Mouse (Mus musculus) intestine, postnatal 0 days (tissue): ENCODE results near the gene Mamld1. TPM values are rescaled to one million over a fixed set of nuclear protein-coding genes. Genes with fewer than 3 reads are reported as not detected.

Experiments used
- ATAC-seq: fragments of 200-750 bp; cut with Nextera tagmentation; 2 replicates; pipeline ENCODE4 v1.8.0; 2017; ENCODE audit warnings: mild to moderate bottlenecking, moderate TSS enrichment, moderate library complexity
- H3K27ac ChIP-seq: fragments of 300-500 bp; sonication (generic); 2 replicates; pipeline ENCODE4 v1.5.1; 2014; ENCODE audit warnings: mild to moderate bottlenecking, low read depth, low read length, moderate library complexity
- H3K27me3 ChIP-seq: fragments of 300-500 bp; sonication (generic); replicated peaks from 2 replicates; pipeline ENCODE4 v1.6.1; 2014; ENCODE audit warnings: low read length, mixed read lengths; ENCODE audit not compliant: control insufficient read depth, insufficient read depth
- H3K36me3 ChIP-seq: fragments of 300-500 bp; sonication (generic); 2 replicates; pipeline ENCODE4 v1.6.1; 2014; ENCODE audit warnings: mild to moderate bottlenecking, moderate library complexity; ENCODE audit not compliant: control insufficient read depth, insufficient read depth
- H3K4me1 ChIP-seq: fragments of 300-500 bp; sonication (generic); replicated peaks from 2 replicates; pipeline ENCODE4 v1.6.1; 2014; ENCODE audit warnings: antibody characterized with exemption, low read length, mixed read lengths; ENCODE audit not compliant: control insufficient read depth, insufficient read depth
- H3K4me2 ChIP-seq: fragments of 300-500 bp; sonication (generic); replicated peaks from 2 replicates; pipeline ENCODE4 v1.6.1; 2014; ENCODE audit warnings: low read depth, mild to moderate bottlenecking, moderate library complexity
- H3K4me3 ChIP-seq: fragments of 300-500 bp; sonication (generic); 2 replicates; pipeline ENCODE4 v1.5.1; 2014; ENCODE audit warnings: low read depth, low read length
- H3K9ac ChIP-seq: fragments of 300-500 bp; sonication (generic); 2 replicates; pipeline ENCODE4 v1.6.1; 2014; ENCODE audit warnings: mild to moderate bottlenecking, low read depth, low read length
- H3K9me3 ChIP-seq: fragments of 300-500 bp; sonication (generic); 2 replicates; pipeline ENCODE4 v1.6.1; 2016; ENCODE audit warnings: mixed run types; ENCODE audit not compliant: control insufficient read depth
- CTCF ChIP-seq: sonication (generic); IDR thresholded peaks from 2 replicates; pipeline ENCODE4 v1.5.1; 2016; ENCODE audit warnings: low read depth, mild to moderate bottlenecking, control low read depth, antibody characterized with exemption, moderate library complexity
- WGBS: fragments of 180-500 bp; shearing (Covaris S2); extraction: QIAGEN DNeasy Blood & Tissue Kit; methylation state at CpG from one replicate; pipeline ENCODE4 v1.1.7; 2014; 5-methylcytosine and 5-hydroxymethylcytosine counted together
- polyA plus RNA-seq: library from polyadenylated mRNA; unstranded; fragments of >200 nt; fragmentation: Nextera tagmentation; extraction: Ambion mirVana; gene quantifications from 2 replicates; pipeline ENCODE4 v1.2.1, GENCODE M21; 2015

The Mamld1 gene
- polyA plus RNA-seq, 1 experiment from 2014 or later, result 1.4 TPM

DNA sequence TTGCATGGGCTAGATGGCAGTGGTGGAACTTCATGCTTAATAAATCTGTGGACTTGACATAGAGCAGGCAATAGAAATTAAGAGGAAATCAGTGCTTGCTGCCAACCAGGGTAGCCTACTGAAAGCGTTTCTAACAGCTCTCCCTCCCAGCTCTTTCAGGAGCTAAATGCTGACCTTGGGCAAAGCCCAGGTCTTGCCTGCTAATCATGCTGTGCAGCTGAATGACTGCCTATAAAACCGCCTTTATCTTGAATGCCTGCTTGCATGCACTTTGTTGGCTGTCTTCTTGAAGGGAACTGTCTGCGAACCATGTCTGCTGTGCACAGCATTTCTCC lies 38.0 kb downstream of the Mamld1 start:
- Histone ChIP-seq H3K27ac (no peak overlapping the region), H3K36me3 (no peaks in the 10 kb centered on the region), H3K9me3 (no peaks in the 10 kb centered on the region), H3K27me3 (no peaks in the 10 kb centered on the region), H3K4me3 (no peak overlapping the region), H3K4me2 (no peak overlapping the region), H3K9ac (no peak overlapping the region), H3K4me1 (no peaks in the 10 kb centered on the region)
- 53% methylated on average over 3 of the region's 3 CpGs for WGBS
- TF ChIP-seq CTCF, result no peak
- no peak for ATAC-seq

DNA sequence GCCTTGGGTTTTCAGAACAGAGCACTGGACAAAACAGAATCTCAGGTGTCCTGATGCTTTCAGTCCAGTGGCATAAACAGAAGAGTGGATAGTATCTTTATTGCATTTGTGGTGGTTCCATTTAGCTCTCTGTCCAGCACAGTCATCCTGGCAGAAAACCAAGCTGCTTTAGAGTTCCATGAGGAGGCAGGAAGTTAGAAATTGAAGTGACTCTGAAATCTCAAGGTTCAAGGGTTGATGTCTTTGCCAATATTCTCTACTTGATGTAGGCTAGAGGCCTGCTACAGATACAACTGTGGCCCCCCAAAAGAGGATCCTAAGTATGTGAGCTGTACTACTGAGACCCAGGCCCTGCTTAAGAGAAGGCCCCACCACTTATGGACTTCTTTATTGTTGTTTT lies 55.8 kb downstream of the Mamld1 start:
- H3K9ac ChIP-seq, result no peak overlapping the region
- peaks cover 4% of the 10 kb centered on the region; the same call in 1 of the 2 replicates for H3K27me3 ChIP-seq
- no peak for ATAC-seq
- H3K36me3 ChIP-seq, result no peaks in the 10 kb centered on the region
- H3K4me3 ChIP-seq, result no peak overlapping the region
- H3K27ac ChIP-seq, result no peak overlapping the region
- no peak for TF ChIP-seq CTCF
- H3K4me2 ChIP-seq, result no peak overlapping the region
- H3K9me3 ChIP-seq, result no peaks in the 10 kb centered on the region
- H3K4me1 ChIP-seq, result no peaks in the 10 kb centered on the region

DNA sequence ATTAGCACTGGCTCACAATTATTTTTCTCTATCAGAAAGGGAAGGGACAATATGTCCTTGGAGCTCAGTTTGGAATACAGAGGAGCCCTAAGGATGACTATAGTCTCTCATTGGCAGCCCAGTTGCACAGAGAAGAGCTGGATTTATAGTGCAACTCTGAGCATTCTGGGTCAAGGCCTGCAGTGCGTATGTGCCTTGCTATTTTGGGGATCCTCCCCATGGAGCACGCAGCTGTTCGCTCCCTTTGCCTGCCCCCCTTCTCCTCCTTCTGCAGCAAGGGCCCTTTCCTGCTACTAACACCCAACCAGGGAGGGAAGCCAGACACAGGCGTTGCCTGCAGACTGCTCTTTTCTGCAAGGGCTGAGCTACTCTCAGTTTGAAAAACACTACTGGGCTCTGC lies 56.3 kb downstream of the Mamld1 start:
- peaks cover 4% of the 10 kb centered on the region; the same call in 1 of the 2 replicates for H3K27me3 ChIP-seq
- H3K27ac ChIP-seq, result no peak overlapping the region
- WGBS, result 58% methylated on average over 4 of the region's 4 CpGs
- H3K36me3 ChIP-seq, result no peaks in the 10 kb centered on the region
- no peak overlapping the region for H3K9ac ChIP-seq
- no peak overlapping the region for H3K4me2 ChIP-seq
- H3K9me3 ChIP-seq, result no peaks in the 10 kb centered on the region
- H3K4me1 ChIP-seq, result no peaks in the 10 kb centered on the region
- no peak for ATAC-seq
- TF ChIP-seq CTCF, result no peak
- H3K4me3 ChIP-seq, result no peak overlapping the region

DNA sequence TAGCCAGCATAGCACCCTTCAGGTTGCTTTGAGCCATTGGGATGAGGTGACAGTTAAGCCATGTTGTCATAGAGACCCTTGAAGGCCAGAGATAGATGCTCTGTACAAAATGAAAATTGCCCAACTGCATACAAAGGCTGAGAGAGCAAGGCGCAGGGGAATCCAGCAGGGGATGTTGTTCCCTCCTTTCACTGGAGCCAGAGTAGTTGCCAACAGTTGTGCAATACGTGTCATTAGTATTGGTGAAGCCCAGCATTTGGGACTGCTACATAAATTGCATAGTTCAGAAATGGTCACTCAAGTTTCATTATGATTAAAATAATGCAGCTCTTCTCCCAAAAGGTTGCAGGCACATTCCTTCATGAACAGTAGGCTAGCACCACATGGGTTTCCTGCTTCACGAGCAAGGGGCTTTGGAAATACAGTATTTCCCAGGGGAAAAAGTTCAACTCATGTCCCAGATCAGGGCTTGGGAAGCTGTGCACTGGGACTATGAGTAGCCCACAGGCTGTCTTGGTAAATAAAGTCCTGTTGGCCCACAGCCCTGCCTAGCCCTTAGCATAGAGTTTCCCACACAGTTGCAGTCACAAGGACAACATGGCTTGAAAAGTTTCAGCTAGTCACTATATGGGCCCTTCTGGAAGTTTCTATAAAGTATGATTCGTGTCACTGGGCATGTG lies 58.1 kb downstream of the Mamld1 start:
- Histone ChIP-seq H3K4me3 (no peak overlapping the region), H3K9me3 (no peaks in the 10 kb centered on the region), H3K27ac (no peak overlapping the region), H3K4me1 (no peaks in the 10 kb centered on the region), H3K9ac (no peak overlapping the region), H3K36me3 (no peaks in the 10 kb centered on the region), H3K27me3 (peaks cover 4% of the 10 kb centered on the region; the same call in 1 of the 2 replicates), H3K4me2 (no peak overlapping the region)
- no peak for TF ChIP-seq CTCF
- WGBS, result 77% methylated on average over 4 of the region's 4 CpGs
- ATAC-seq, result no peak

DNA sequence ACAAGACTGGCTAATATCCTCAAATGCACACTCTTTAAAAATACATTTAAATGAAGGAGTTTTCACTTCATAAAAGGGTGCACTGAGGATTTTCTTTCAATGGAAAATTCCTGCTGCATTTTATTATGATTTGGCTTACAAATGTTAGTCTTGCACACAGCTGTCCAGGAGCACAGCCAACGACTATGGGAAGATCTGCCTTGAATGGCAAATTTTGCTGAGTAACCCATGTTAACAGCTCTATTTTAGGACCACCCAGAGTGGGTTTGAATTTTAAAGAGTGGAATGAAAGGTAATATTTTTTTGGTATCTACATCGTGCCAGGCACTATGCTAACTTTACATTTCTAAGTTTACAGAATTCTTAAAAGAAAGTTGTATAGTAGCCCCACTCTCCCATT lies 60.3 kb downstream of the Mamld1 start:
- Histone ChIP-seq H3K36me3 (no peaks in the 10 kb centered on the region), H3K27ac (no peak overlapping the region), H3K9me3 (no peaks in the 10 kb centered on the region), H3K4me1 (no peaks in the 10 kb centered on the region), H3K4me2 (no peak overlapping the region), H3K4me3 (no peak overlapping the region), H3K9ac (no peak overlapping the region), H3K27me3 (no peaks in the 10 kb centered on the region; the same call in 1 of the 2 replicates)
- no peak for ATAC-seq
- TF ChIP-seq CTCF, result no peak
- 47% methylated on average over 2 of the region's 2 CpGs for WGBS

DNA sequence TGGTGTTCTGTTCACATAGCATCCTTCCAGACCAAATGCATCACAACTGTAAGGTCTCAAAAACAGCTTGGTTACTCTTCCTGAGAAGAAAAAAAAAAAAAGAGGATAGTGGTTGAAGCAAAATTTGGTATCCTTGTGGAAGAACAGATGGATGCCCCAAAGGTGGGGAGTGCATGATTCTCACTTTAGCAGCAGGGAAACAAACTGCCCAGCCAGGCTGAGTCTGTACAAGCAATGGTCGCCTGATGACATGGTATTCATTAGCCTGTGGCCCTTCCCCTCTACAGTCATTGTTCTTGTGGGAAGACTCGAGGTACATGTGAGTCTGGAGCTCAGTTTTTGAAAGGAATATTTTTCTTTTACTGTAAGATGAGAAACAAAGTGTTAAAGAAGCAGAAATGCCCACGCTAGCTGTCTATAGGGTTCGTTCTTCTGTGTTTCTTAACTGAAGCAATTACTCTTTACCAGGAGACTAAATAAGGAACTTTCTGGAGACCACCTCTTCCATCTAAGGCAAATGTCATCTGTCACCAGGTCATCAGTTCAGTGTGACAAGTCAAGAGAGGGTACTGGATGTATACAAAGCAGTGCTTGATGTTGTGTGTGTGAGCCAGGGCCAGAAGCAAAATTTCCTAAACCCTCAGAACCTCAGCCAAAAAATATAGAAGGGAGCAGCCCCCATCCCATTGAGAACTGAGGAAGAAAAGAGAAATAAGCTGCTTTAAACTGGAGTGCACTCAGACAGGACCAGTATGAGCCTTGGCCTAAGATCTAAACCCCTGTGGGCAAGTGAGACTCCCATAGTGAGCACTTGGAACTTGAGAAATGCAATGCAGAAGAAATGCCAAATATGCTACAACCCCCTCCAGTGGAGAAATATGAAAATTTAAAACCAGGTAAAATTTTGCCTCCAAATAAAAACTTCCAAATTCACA lies 72.6 kb downstream of the Mamld1 start:
- Histone ChIP-seq H3K9ac (no peak overlapping the region), H3K4me3 (no peak overlapping the region), H3K4me1 (no peaks in the 10 kb centered on the region), H3K36me3 (no peaks in the 10 kb centered on the region), H3K4me2 (no peak overlapping the region), H3K27ac (no peak overlapping the region), H3K9me3 (no peaks in the 10 kb centered on the region), H3K27me3 (no peaks in the 10 kb centered on the region)
- TF ChIP-seq CTCF, result no peak
- 71% methylated on average over 4 of the region's 4 CpGs for WGBS
- ATAC-seq, result no peak
